Mouse (Mus musculus) olfactory bulb, adult 2 months (tissue): ENCODE measurements around the gene Gm10337.

Experiments used
- CTCF ChIP-seq: fragments of 200-500 bp; IDR thresholded peaks from 2 replicates; pipeline ENCODE4 v1.5.1; 2012; ENCODE audit warnings: low read depth, mild to moderate bottlenecking, low read length, moderate library complexity; ENCODE audit not compliant: insufficient read depth
- POLR2A ChIP-seq: fragments of 200-500 bp; IDR thresholded peaks from 2 replicates; pipeline ENCODE4 v1.6.1; 2012; ENCODE audit warnings: mild to moderate bottlenecking, low read depth, low read length, moderate library complexity; ENCODE audit not compliant: insufficient read depth

DNA sequence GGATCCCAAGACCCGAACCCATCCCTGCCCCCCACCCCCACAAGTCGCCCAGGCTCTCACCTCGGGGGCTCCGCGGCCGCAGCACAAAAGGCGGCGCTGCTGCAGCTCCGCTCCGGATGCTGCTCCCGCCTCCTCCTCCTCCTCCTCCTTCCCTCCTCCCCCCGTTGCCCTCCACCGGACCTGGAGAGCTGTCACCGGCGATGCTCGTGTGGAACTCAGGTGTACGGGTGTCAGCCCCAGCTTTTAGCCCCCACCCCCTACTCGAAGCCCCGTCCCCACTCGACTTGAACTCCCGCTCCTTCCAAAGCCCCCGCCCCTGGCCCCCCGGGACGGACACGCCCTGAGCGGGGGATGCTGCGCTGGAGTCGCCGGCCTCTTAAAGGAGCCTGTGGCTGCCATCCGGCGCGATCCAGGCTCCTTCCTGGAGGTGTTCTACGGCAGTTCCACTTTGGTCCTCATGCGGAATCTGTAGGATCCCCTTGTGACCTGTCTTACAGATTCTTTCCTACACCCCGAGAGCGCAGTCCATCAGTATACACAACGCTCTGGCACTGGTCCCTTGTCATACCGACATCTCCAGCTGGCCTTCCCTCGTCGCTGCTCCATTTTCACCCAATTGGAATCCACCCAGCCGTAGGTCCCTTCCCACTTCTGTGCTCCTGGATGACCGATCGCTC, 13.3 kb downstream of the Gm10337 start, which contains the start of gene Map3k12:
- TF ChIP-seq POLR2A: peak; percentile 57
- 0 out of 2 replicates have a peak, but pooled peaks have one; percentile 5 for TF ChIP-seq CTCF
